Mouse (Mus musculus) inflammation-experienced regulatory T-cells, adult 16 weeks (primary cell): ENCODE results near the gene C530025M09Rik. TPM values are rescaled to one million over a fixed set of nuclear protein-coding genes. Genes with fewer than 3 reads are reported as not detected.

Experiments used
- polyA plus RNA-seq: library from polyadenylated mRNA; unstranded; fragments of 100-300 nt; shearing (Covaris generic); gene quantifications from one replicate; pipeline ENCODE4 v1.2.1, GENCODE M21; 2017

The C530025M09Rik gene
- not detected for polyA plus RNA-seq

DNA sequence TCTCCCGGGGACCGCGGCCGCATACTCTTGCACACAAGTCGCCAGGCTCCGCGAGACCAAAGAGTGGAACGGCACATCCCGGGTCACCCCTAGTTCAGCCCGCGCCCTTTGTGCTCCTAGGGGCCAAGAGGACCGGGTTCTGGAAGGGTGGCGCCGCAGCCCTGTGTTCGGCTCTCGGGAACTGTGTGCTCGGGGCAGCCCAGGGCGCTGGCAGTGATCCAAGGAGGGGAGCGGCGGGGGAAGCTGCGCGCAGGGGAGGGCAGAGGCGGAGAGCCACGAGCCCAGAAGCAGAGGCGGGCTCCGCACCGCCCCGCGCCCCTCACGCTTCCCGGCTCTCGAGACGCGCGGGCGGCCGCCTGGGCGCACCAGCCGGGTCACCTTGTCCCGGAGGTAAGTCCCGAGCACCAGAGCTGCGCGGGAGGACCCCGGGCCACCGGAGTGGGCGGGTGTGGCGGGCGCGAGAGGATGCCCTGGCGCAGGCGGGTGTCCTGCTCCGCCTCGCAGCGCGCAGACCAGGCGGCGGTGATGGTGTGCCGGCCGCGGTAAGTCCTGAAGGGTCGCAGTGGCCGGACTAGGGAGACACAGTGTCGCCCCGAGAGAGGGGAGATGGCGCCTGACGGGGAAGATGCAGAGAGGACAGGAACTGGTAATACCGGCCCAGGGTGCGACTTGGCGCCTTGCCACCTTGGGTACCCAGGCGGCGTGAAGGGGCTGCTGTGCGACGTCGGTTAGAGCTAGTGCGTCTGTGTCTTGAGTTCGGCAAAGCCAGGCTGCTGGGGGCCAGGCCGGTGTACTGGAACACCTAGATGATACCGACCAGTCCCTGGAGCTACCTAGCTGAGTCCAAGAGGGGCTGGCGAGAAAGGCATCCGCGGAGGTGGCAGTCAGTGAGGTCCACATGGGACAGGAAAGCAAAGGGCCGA is at the start of gene C530025M09Rik:
C530025M09Rik (minus strand) TSS at position 678 of the 923 bp plus-strand sequence.

DNA sequence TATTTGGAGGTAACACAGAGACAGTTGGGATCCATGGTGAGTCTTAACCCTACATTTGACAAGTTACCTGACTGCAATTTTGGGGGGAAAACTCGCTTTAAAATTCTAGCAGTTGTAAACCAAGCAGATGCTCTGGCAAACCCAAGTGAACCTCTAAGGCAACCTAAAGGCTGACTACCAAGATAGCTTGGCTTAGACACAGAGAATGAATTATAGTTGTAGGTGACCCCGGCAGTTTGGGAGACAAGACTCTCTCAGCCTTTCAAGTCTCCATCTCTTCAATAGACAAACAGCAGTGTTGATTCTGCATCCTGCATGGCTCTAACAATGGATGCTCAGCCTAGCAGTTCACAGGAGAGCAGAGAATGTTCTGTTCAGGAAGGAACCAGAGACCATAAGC is 2.1 kb downstream of the C530025M09Rik start, which contains the start of gene Syndig1:
Syndig1 (plus strand) TSS at position 301 of the 400 bp plus-strand sequence.

Other genes starting within 250 kb of the C530025M09Rik start
- not detected for gene Syndig1, start 2.0 kb downstream of the C530025M09Rik start, polyA plus RNA-seq